Mouse (Mus musculus) midbrain, postnatal 0 days (tissue): Measurements from ENCODE around the gene 4932415D10Rik. TPM values are rescaled to one million over a fixed set of nuclear protein-coding genes. Genes with fewer than 3 reads are reported as not detected.

Experiments
- ATAC-seq: fragments of 200-750 bp; cut with Nextera tagmentation; 2 replicates; pipeline ENCODE4 v1.8.0; 2017; ENCODE audit warnings: moderate number of reproducible peaks, mild to moderate bottlenecking, moderate TSS enrichment, moderate library complexity; ENCODE audit not compliant: low FRiP score
- DNase-seq: peaks from one replicate; pipeline ENCODE4 v3.0.0-alpha.2; 2015; ENCODE audit warnings: low spot score
- H3K27ac ChIP-seq: fragments of 300-500 bp; sonication (generic); 2 replicates; pipeline ENCODE4 v1.5.1; 2014; ENCODE audit warnings: low read depth, mild to moderate bottlenecking, low read length, mixed read lengths
- H3K27me3 ChIP-seq: fragments of 300-500 bp; sonication (generic); 2 replicates; pipeline ENCODE4 v1.6.1; 2014; ENCODE audit warnings: low read length, control low read depth, mixed read lengths; ENCODE audit not compliant: insufficient read depth
- H3K36me3 ChIP-seq: fragments of 300-500 bp; sonication (generic); 2 replicates; pipeline ENCODE4 v1.6.1; 2014; ENCODE audit warnings: low read length, control low read depth, mixed read lengths; ENCODE audit not compliant: insufficient read depth
- H3K4me1 ChIP-seq: fragments of 300-500 bp; sonication (generic); 2 replicates; pipeline ENCODE4 v1.6.1; 2014; ENCODE audit warnings: mild to moderate bottlenecking, control low read depth, antibody characterized with exemption, low read length, mixed read lengths; ENCODE audit not compliant: insufficient read depth
- H3K4me2 ChIP-seq: fragments of 300-500 bp; sonication (generic); 2 replicates; pipeline ENCODE4 v1.6.1; 2014; ENCODE audit warnings: low read depth, mild to moderate bottlenecking, low read length, mixed read lengths; ENCODE audit not compliant: poor library complexity, severe bottlenecking
- H3K4me3 ChIP-seq: fragments of 300-500 bp; sonication (generic); 2 replicates; pipeline ENCODE4 v1.5.1; 2014; ENCODE audit warnings: low read depth, mild to moderate bottlenecking, low read length, moderate library complexity
- H3K9ac ChIP-seq: fragments of 300-500 bp; sonication (generic); replicated peaks from 2 replicates; pipeline ENCODE4 v1.6.1; 2014; ENCODE audit warnings: mild to moderate bottlenecking, low read length, moderate library complexity, mixed read lengths; ENCODE audit not compliant: poor library complexity, severe bottlenecking
- H3K9me3 ChIP-seq: fragments of 300-500 bp; sonication (generic); 2 replicates; pipeline ENCODE4 v1.6.1; 2016; ENCODE audit warnings: low read length, control low read depth
- CTCF ChIP-seq: IDR thresholded peaks from 2 replicates; pipeline ENCODE4 v1.5.1; 2016; ENCODE audit warnings: antibody characterized with exemption, mild to moderate bottlenecking
- WGBS: fragments of 180-500 bp; shearing (Covaris S2); extraction: QIAGEN DNeasy Blood & Tissue Kit; methylation state at CpG from one replicate; pipeline ENCODE4 v1.1.7; 2014; 5-methylcytosine and 5-hydroxymethylcytosine counted together
- polyA plus RNA-seq: library from polyadenylated mRNA; unstranded; fragments of >200 nt; fragmentation: Nextera tagmentation; extraction: Ambion mirVana; gene quantifications from 2 replicates; pipeline ENCODE4 v1.2.1, GENCODE M21; 2015
- total RNA-seq: library from RNA; depleted of rRNA; stranded (reverse); fragments of >200 nt; gene quantifications from 2 replicates; pipeline ENCODE4 v1.2.3, GENCODE M21; 2014; rRNA removed

4932415D10Rik gene
- total and polyA plus RNA-seq, 2 experiments from 2014 or later = not detected

DNA sequence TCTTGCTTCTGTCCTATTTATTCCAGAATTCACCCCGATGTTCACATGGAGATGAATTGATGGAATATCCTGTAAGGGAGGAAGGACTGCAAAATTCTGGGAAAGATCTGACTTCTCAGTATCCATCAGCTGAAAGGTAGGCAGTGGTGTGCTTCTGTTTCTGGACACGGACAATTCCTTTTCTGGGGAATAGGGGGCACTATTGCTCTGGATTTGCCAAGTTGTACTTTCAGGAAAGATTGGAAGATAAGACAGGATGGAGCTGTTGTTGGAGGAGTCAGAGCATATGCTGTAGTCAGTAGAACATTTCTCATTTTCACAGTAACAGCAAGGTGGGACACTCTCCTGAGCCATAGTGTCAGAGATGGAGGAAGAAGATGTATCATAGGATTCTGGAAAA is 19.9 kb downstream of the 4932415D10Rik start:
- Histone ChIP-seq H3K4me1 (no peaks in the 10 kb centered on the region), H3K4me2 (no peak overlapping the region), H3K27ac (no peak overlapping the region), H3K9me3 (peaks cover 2% of the 10 kb centered on the region; the same call in 1 of the 2 replicates), H3K4me3 (no peak overlapping the region), H3K9ac (no peak overlapping the region), H3K36me3 (no peaks in the 10 kb centered on the region), H3K27me3 (no peaks in the 10 kb centered on the region)
- ATAC-seq = no peak
- 65% methylated on average over 2 of the region's 2 CpGs for WGBS
- DNase-seq = no peak
- no peak for TF ChIP-seq CTCF

DNA sequence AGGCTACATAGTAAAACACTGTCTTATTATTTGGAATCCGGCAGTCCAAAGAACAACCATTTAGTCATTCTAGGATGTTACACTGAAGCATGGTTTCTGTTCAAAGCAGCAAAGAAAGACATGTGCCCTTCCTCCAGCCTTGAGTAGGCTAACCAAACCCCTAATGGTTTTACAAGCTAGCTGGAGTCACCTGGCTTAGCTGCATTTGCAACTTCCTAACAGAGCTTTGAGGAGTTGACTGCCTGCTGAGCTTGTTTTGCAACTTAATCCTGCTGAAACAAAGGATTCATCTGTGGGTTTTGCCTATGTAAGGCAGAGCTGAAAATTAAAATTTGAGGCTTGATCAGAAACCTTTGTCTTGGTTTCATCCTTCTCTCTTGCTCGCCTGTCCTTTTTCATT is 59.1 kb downstream of the 4932415D10Rik start:
- no peak overlapping the region for H3K9ac ChIP-seq

GRCm38 (mm10) chr10:82245021-82245420 is 71.4 kb downstream of the 4932415D10Rik start:
- DNase-seq (no peak), ATAC-seq (no peak)
- H3K4me2 ChIP-seq = no peak overlapping the region
- H3K9ac ChIP-seq = no peak overlapping the region
- no peak for TF ChIP-seq CTCF
- H3K36me3 ChIP-seq = no peaks in the 10 kb centered on the region
- H3K27me3 ChIP-seq = no peaks in the 10 kb centered on the region
- H3K27ac ChIP-seq = no peak overlapping the region
- H3K9me3 ChIP-seq = no peaks in the 10 kb centered on the region
- H3K4me3 ChIP-seq = no peak overlapping the region
- H3K4me1 ChIP-seq = peaks cover 4% of the 10 kb centered on the region; the same call in 1 of the 2 replicates

More for the DNA sequence above, 59.1 kb downstream of the 4932415D10Rik start:
- Histone ChIP-seq H3K27me3 (no peaks in the 10 kb centered on the region), H3K4me3 (no peak overlapping the region), H3K4me1 (no peaks in the 10 kb centered on the region), H3K27ac (no peak overlapping the region), H3K4me2 (no peak overlapping the region), H3K36me3 (no peaks in the 10 kb centered on the region), H3K9me3 (no peaks in the 10 kb centered on the region; the same call in 1 of the 2 replicates)
- DNase-seq (no peak), ATAC-seq (no peak)
- no peak for TF ChIP-seq CTCF
- WGBS = 88% methylated on average over 2 of the region's 2 CpGs

GRCm38 (mm10) chr10:82241401-82241788 is 75.0 kb downstream of the 4932415D10Rik start:
- TF ChIP-seq CTCF = no peak
- Histone ChIP-seq H3K4me1 (peaks cover 8% of the 10 kb centered on the region), H3K27ac (peak overlapping the region; percentile 85), H3K9ac (0 out of 2 replicates have a peak overlapping the region, but pooled peaks have one; percentile 83), H3K4me2 (peak overlapping the region; percentile 60), H3K36me3 (peaks cover 5% of the 10 kb centered on the region; the same call in 1 of the 2 replicates), H3K9me3 (no peaks in the 10 kb centered on the region), H3K4me3 (peak overlapping the region; percentile 78), H3K27me3 (no peaks in the 10 kb centered on the region)
- DNase-seq (no peak), ATAC-seq (no peak; the same call in 1 of the 2 replicates)
- 72% methylated on average over 5 of the region's 5 CpGs for WGBS

- Histone ChIP-seq H3K27ac (peak within 1 kb of the TSS; percentile 85), H3K4me2 (peak within 1 kb of the TSS; percentile 60), H3K4me1 (peaks cover 8% of the 10 kb centered on the region), H3K36me3 (peaks cover 5% of the 10 kb centered on the region; the same call in 1 of the 2 replicates), H3K9ac (peak within 1 kb of the TSS; percentile 83), H3K4me3 (peak within 1 kb of the TSS; percentile 78), H3K9me3 (no peaks in the 10 kb centered on the region; the same call in 1 of the 2 replicates), H3K27me3 (no peaks in the 10 kb centered on the region)
- ATAC-seq (peak; percentile 100), DNase-seq (peak; percentile 95)
- no peak for TF ChIP-seq CTCF
- 3% methylated on average over 27 of the region's 27 CpGs for WGBS
Measured at GRCm38 (mm10) chr10:82240742-82241400, 75.5 kb downstream of the 4932415D10Rik start, which contains the start of gene Zfp938. Zfp938 (minus strand) TSS chr10:82241280.

Other genes with a start within 250 kb of the 4932415D10Rik start
- 4.5 and 6.6 TPM in 2 replicates for gene BC024063, start 233.2 kb downstream of the 4932415D10Rik start, total RNA-seq
- gene BC024063, start 233.2 kb downstream of the 4932415D10Rik start, polyA plus RNA-seq = 4.2 and 4.3 TPM in 2 replicates
- 6.5 and 10.8 TPM in 2 replicates for gene AU041133, start 188.6 kb downstream of the 4932415D10Rik start, total RNA-seq
- 6.6 and 8.1 TPM in 2 replicates for gene AU041133, start 188.6 kb downstream of the 4932415D10Rik start, polyA plus RNA-seq
- 19.9 and 24.8 TPM in 2 replicates for gene Zfp938, start 75.3 kb downstream of the 4932415D10Rik start, total RNA-seq
- gene Zfp938, start 75.3 kb downstream of the 4932415D10Rik start, polyA plus RNA-seq = 32.0 and 35.6 TPM in 2 replicates
- gene Gm4924, start 37.7 kb upstream of the 4932415D10Rik start, total RNA-seq = 4.0 and 10.1 TPM in 2 replicates
- 12.4 and 14.1 TPM in 2 replicates for gene Gm4924, start 37.7 kb upstream of the 4932415D10Rik start, polyA plus RNA-seq
- not detected in 2 replicates for gene Gm1553, start 176.0 kb upstream of the 4932415D10Rik start, total RNA-seq
- gene Gm1553, start 176.0 kb upstream of the 4932415D10Rik start, polyA plus RNA-seq = not detected in 2 replicates